Mouse (Mus musculus) kidney, embryonic 16.5 days (tissue): ENCODE results near the gene Abca5. TPM values are rescaled to one million over a fixed set of nuclear protein-coding genes. Genes with fewer than 3 reads are reported as not detected.

Experiments used
- ATAC-seq: fragments of 200-750 bp; cut with Nextera tagmentation; 2 replicates; pipeline ENCODE4 v1.8.0; 2017; ENCODE audit warnings: moderate TSS enrichment; ENCODE audit not compliant: low FRiP score, low TSS enrichment
- H3K27ac ChIP-seq: fragments of 300-500 bp; sonication (generic); 2 replicates; pipeline ENCODE4 v1.5.1; 2014; ENCODE audit warnings: low read length
- H3K27me3 ChIP-seq: fragments of 300-500 bp; sonication (generic); 2 replicates; pipeline ENCODE4 v1.6.1; 2014; ENCODE audit warnings: low read length, control low read depth, mixed read lengths; ENCODE audit not compliant: insufficient read depth
- H3K36me3 ChIP-seq: fragments of 300-500 bp; sonication (generic); 2 replicates; pipeline ENCODE4 v1.6.1; 2014; ENCODE audit warnings: low read length, control low read depth, mixed read lengths; ENCODE audit not compliant: insufficient read depth
- H3K4me1 ChIP-seq: fragments of 300-500 bp; sonication (generic); 2 replicates; pipeline ENCODE4 v1.6.1; 2014; ENCODE audit warnings: low read length, control low read depth, mixed read lengths; ENCODE audit not compliant: insufficient read depth
- H3K4me2 ChIP-seq: fragments of 300-500 bp; sonication (generic); replicated peaks from 2 replicates; pipeline ENCODE4 v1.6.1; 2014; ENCODE audit warnings: low read depth, low read length
- H3K4me3 ChIP-seq: fragments of 300-500 bp; sonication (generic); 2 replicates; pipeline ENCODE4 v1.5.1; 2014; ENCODE audit warnings: mild to moderate bottlenecking, low read length
- H3K9ac ChIP-seq: fragments of 300-500 bp; sonication (generic); replicated peaks from 2 replicates; pipeline ENCODE4 v1.6.1; 2014; ENCODE audit warnings: low read length
- H3K9me3 ChIP-seq: fragments of 300-500 bp; sonication (generic); 2 replicates; pipeline ENCODE4 v1.6.1; 2016; ENCODE audit warnings: low read length, control low read depth
- WGBS: fragments of 180-500 bp; shearing (Covaris S2); extraction: QIAGEN DNeasy Blood & Tissue Kit; methylation state at CpG from one replicate; pipeline ENCODE4 v1.1.7; 2014; 5-methylcytosine and 5-hydroxymethylcytosine counted together
- polyA plus RNA-seq: library from polyadenylated mRNA; unstranded; fragments of >200 nt; fragmentation: Nextera tagmentation; extraction: Ambion mirVana; gene quantifications from 2 replicates; pipeline ENCODE4 v1.2.1, GENCODE M21; 2015

Gene Abca5
- polyA plus RNA-seq, 1 experiment from 2014 or later, result 3.3 TPM

DNA sequence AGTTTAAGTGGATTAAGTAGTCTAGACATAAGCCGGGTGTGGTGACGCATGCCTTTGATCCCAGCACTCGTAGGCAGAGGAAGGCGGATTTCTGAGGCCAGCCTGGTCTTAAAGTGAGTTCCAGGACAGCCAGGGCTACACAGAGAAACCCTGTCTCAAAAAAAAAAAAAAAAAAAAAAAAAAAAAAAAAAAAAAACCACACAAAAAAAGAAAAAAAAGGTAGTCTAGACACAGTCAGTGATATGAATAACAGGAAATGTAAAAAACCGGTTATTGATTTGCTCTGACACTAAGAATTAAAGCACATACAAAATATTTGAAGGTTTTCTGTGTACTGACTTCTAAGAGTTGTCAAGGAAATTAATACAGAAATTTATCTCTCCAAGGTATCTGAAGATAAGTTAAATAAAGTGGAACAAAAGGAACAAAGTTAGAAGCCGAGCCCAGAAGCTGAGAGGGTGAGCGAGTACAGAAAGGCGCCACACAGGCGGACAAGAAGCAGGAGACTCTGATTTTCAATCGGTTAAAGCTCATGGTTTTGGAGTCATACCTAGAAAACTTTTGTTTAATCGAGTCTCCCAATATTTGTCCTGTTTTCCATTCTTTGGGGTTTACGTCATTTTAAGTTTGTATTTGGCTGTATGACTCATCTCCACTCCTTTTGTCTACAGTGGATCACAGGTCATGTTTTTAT, 30.9 kb downstream of the Abca5 start:
- no peak overlapping the region for H3K27ac ChIP-seq
- H3K4me3 ChIP-seq, result no peak overlapping the region
- no peaks in the 10 kb centered on the region for H3K27me3 ChIP-seq
- 89% methylated on average over 12 of the region's 12 CpGs for WGBS
- no peaks in the 10 kb centered on the region for H3K4me1 ChIP-seq
- no peaks in the 10 kb centered on the region for H3K36me3 ChIP-seq
- H3K9me3 ChIP-seq, result no peaks in the 10 kb centered on the region
- no peak for ATAC-seq
- no peak overlapping the region for H3K4me2 ChIP-seq
- no peak overlapping the region for H3K9ac ChIP-seq

DNA sequence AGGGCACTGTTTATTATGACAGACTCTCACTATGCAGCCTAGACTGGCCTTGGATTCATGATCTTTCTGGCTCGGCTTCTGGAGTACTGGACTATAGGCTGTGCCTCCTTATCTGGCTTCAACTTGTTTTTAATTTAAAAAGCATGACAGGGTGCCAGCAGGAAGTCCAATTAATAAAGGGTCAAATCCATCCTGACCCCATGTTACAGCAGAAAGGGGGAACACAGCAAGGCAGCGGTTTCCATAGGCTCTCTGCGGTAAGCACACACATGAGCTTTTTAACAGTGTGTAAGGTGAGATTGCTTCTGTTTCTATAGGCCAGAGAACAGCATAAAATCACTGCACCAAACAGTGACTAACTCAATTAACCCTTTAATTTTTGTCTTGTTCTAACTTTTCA, 34.1 kb downstream of the Abca5 start:
- 76% methylated on average over 3 of the region's 3 CpGs for WGBS
- no peak overlapping the region for H3K4me3 ChIP-seq
- H3K27ac ChIP-seq, result no peak overlapping the region
- no peaks in the 10 kb centered on the region for H3K4me1 ChIP-seq
- no peaks in the 10 kb centered on the region for H3K36me3 ChIP-seq
- H3K9ac ChIP-seq, result no peak overlapping the region
- ATAC-seq, result no peak
- no peak overlapping the region for H3K4me2 ChIP-seq
- no peaks in the 10 kb centered on the region for H3K27me3 ChIP-seq
- no peaks in the 10 kb centered on the region for H3K9me3 ChIP-seq

DNA sequence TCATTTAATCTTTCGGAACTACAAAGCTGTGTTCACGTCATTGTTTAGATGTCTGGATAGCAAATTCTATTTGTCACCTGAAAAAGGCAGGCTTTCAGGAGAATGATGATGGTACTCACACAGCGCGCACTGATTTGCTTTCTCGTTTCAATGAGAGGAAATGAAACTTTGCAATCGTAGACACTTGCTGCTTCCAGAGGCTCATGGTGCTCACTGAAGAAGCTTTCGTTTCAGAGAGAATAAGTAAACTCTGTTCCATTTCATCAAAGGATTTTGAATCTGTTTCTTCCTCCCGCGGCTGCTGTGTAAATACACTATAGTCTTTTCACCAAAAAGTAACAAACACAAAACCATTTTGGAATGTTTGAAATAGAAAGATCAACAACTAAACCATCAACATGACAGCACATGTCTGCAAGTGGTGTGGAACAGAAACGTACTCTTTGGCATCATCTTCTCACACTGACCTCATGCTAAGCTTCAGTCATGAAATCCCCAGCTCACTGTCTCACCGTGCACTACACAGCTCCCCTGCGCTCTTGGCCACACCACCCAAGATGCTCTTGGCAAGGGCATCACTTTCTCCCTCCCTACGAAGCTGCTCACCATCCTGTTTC, 39.5 kb downstream of the Abca5 start:
- no peak overlapping the region for H3K4me3 ChIP-seq
- no peaks in the 10 kb centered on the region for H3K9me3 ChIP-seq
- H3K4me1 ChIP-seq, result no peaks in the 10 kb centered on the region
- H3K4me2 ChIP-seq, result no peak overlapping the region
- no peak overlapping the region for H3K27ac ChIP-seq
- ATAC-seq, result no peak
- no peaks in the 10 kb centered on the region for H3K27me3 ChIP-seq
- H3K36me3 ChIP-seq, result no peaks in the 10 kb centered on the region
- WGBS, result 86% methylated on average over 13 of the region's 13 CpGs
- no peak overlapping the region for H3K9ac ChIP-seq

DNA sequence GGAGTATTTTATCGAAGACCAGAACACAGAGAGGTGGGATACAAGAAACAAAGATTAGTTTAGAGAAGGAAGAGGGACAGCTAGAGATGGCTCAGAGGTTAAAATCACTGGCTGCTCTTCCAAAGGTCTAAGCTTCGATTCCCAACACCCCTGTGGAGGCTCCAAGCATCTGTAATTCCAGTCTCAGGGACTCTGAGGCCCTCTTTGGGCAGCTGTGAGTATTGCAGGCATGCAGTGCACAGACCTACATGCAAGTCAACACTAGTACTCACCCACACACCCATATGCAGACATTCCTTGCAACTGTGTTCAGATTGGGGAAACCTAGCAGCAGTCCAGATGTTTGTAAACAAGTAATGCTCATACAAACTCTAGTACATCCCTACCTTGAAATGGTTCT, 46.9 kb downstream of the Abca5 start:
- Histone ChIP-seq H3K4me2 (no peak overlapping the region), H3K27me3 (no peaks in the 10 kb centered on the region), H3K9ac (no peak overlapping the region), H3K9me3 (no peaks in the 10 kb centered on the region), H3K4me3 (no peak overlapping the region), H3K27ac (no peak overlapping the region), H3K36me3 (0 out of 2 replicates have a peak, but pooled peaks cover 3% of the 10 kb centered on the region), H3K4me1 (no peaks in the 10 kb centered on the region)
- no peak for ATAC-seq
- WGBS, result 73% methylated on average over 2 of the region's 2 CpGs

DNA sequence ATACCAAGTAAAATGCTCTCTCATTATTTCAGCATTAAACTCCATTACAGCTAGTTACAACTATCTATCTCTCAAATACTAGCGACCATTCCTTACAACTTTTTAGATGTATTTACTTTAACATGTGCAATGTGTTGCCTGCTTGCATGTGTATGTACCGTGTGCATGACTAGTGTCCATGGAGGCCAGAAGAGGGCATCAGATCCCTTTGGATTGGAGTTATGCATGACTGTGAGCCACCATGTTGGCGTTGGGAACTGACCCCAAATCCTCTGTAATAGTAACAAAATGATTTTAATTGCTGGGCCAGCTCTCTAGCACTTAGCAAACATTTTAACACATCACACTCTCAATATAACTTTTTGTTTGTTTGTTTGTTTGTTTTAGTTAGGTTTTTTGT, 49.1 kb downstream of the Abca5 start:
- 84% methylated on average over 3 of the region's 3 CpGs for WGBS
- H3K4me3 ChIP-seq, result no peak overlapping the region

DNA sequence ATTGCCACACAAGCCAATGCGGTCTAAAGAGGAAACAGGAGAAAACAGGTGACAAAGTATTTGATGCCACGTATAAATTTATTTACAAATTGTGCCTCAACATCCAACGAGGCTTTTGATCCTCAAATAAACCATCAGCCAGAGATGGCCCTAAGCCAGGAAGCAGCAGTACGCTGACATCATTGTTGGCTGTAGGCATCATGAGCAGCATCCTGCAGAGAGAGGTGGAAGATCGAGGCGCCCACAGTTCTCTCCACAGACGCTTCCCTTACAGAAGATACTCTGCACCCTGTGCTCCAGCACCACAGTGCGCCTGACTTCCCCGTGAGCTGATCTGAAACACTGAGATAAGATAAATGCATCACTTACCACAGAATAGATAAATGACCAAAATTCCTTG, 49.8 kb downstream of the Abca5 start:
- Histone ChIP-seq H3K27ac (no peak overlapping the region), H3K27me3 (no peaks in the 10 kb centered on the region), H3K9me3 (no peaks in the 10 kb centered on the region), H3K4me1 (no peaks in the 10 kb centered on the region), H3K36me3 (0 out of 2 replicates have a peak, but pooled peaks cover 3% of the 10 kb centered on the region), H3K4me3 (no peak overlapping the region), H3K4me2 (no peak overlapping the region), H3K9ac (no peak overlapping the region)
- ATAC-seq, result no peak
- WGBS, result 76% methylated on average over 9 of the region's 9 CpGs

More for the DNA sequence above, 49.1 kb downstream of the Abca5 start:
- Histone ChIP-seq H3K36me3 (0 out of 2 replicates have a peak, but pooled peaks cover 3% of the 10 kb centered on the region), H3K9me3 (no peaks in the 10 kb centered on the region), H3K9ac (no peak overlapping the region), H3K4me1 (no peaks in the 10 kb centered on the region), H3K27ac (no peak overlapping the region), H3K4me2 (no peak overlapping the region), H3K27me3 (no peaks in the 10 kb centered on the region)
- ATAC-seq, result no peak

DNA sequence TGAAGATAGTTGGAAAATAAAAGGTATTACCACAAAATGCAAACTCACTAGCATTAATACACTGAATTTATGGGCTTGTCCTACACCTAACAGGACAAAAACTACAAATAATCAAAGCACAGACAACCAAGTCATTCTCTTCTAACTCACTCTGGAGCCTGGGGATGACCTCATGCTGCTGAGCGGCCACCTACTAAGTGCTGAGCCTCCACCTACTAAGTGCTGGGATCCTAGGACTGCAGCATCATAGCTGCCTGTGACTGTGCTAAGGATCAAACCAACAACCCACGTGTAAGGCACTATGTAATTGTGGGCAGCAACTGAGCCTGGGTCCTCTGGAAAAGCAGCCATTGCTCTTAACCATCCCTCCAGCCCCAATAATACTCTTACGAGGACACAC, 51.2 kb downstream of the Abca5 start:
- Histone ChIP-seq H3K9me3 (no peaks in the 10 kb centered on the region), H3K36me3 (0 out of 2 replicates have a peak, but pooled peaks cover 3% of the 10 kb centered on the region), H3K9ac (no peak overlapping the region), H3K27ac (no peak overlapping the region), H3K4me3 (no peak overlapping the region), H3K4me2 (no peak overlapping the region), H3K27me3 (no peaks in the 10 kb centered on the region), H3K4me1 (no peaks in the 10 kb centered on the region)
- 90% methylated on average over 3 of the region's 3 CpGs for whole genome bisulfite sequencing
- no peak for ATAC-seq

DNA sequence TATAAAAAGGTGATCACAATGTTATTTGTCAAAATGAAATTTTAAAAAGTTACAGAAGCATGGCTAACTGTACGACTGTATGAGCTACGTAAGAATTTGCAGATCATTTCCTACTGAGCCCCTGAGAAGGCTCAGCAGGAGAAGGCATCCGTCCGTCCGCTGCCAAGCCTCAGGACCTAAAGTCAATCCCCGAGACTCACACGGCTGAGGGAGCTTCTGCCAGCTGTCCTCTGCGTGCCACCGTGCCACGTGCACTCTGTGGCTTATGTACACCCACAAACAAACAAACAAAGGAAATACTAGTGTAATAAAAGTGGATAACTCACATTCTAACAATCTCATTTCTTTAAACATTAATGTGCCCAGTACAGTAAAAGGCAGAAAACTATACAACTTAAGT, 52.7 kb downstream of the Abca5 start:
- H3K9me3 ChIP-seq, result no peaks in the 10 kb centered on the region
- H3K4me2 ChIP-seq, result no peak overlapping the region
- no peak overlapping the region for H3K9ac ChIP-seq
- H3K27me3 ChIP-seq, result no peaks in the 10 kb centered on the region
- H3K36me3 ChIP-seq, result no peaks in the 10 kb centered on the region
- no peak for ATAC-seq
- H3K27ac ChIP-seq, result no peak overlapping the region
- H3K4me3 ChIP-seq, result no peak overlapping the region
- WGBS, result 79% methylated on average over 10 of the region's 10 CpGs
- H3K4me1 ChIP-seq, result no peaks in the 10 kb centered on the region

DNA sequence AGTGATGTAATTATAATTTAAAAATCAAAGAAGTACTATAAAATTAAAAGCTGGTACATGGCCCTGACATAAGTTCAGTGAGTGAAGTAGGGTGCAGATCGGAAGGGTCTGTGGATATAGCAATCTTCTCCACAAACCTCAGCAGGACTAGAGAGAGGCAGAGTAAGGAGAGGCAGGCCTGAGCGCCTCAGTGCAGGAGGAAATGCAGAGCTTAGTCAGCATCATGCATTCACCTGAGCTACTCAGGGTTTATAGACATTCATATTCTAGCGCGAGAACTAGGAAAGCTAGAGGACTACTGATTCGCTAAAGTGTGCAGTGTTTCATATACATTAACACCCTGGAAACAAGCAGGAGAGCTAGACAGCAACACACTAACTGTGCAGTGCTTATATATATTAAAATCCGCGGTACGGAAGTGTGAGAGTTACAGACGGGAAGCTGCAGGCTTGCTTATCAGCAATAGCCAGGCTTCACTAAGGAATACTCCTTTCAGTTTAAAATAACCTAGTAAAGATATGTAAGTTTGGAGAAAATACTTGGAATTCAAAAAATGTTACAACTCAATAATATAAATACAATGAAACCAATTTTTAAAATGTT, 53.2 kb downstream of the Abca5 start:
- 86% methylated on average over 9 of the region's 9 CpGs for WGBS
- H3K27me3 ChIP-seq, result no peaks in the 10 kb centered on the region
- no peak overlapping the region for H3K27ac ChIP-seq

DNA sequence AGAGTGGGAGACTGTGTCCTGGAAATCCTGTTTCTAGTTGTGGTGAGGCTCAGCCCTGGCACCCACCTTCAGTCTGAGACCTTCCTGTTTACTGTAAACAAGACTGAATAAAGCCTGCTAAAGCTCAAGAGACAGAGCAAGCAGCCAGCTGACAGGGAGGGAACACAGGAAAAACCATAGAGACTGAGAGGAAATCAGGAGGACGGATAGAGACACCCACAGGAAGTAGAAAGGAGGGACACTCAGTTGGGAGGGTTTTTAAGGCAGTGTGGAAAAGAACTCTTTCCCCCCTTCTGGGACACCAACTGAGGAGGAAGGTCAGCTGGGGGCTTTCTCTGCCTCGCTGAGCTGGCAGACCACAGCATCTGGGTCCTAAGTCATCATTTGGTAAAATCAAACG, 62.7 kb downstream of the Abca5 start:
- Histone ChIP-seq H3K36me3 (no peaks in the 10 kb centered on the region), H3K4me3 (no peak overlapping the region; the same call in 1 of the 2 replicates), H3K4me1 (no peaks in the 10 kb centered on the region), H3K9ac (0 out of 2 replicates have a peak overlapping the region, but pooled peaks have one; percentile 47), H3K4me2 (peak overlapping the region; percentile 11), H3K9me3 (no peaks in the 10 kb centered on the region), H3K27ac (no peak overlapping the region), H3K27me3 (no peaks in the 10 kb centered on the region)
- WGBS, result 54% methylated on average over 3 of the region's 3 CpGs
- no peak for ATAC-seq

More for the DNA sequence above, 53.2 kb downstream of the Abca5 start:
- H3K9me3 ChIP-seq, result no peaks in the 10 kb centered on the region
- H3K4me2 ChIP-seq, result no peak overlapping the region
- H3K4me3 ChIP-seq, result no peak overlapping the region
- ATAC-seq, result no peak
- H3K4me1 ChIP-seq, result no peaks in the 10 kb centered on the region
- no peak overlapping the region for H3K9ac ChIP-seq
- no peaks in the 10 kb centered on the region for H3K36me3 ChIP-seq
